Mouse (Mus musculus) gonadal fat pad, adult 2 months (tissue): ENCODE results near the gene Trim3. TPM values are rescaled to one million over a fixed set of nuclear protein-coding genes. Genes with fewer than 3 reads are reported as not detected.

Experiments
- DNase-seq: peaks from one replicate; pipeline ENCODE4 v3.0.0-alpha.2; 2012; ENCODE audit warnings: low read depth
- polyA plus RNA-seq: library from polyadenylated mRNA; depleted of rRNA; stranded (reverse); fragments of >200 nt; gene quantifications from 2 replicates; pipeline ENCODE4 v1.2.3, GENCODE M21; 2012; rRNA removed

Trim3 gene
- polyA plus RNA-seq, 1 experiment = 52.6 TPM

GRCm38 (mm10) chr7:105556406-105556805 is 77.0 kb downstream of the Trim3 start:
- no peak for DNase-seq

- DNase-seq = no peak
These were observed 77.8 kb downstream of the Trim3 start for GRCm38 (mm10) chr7:105555571-105555970.

Other genes with a start within 250 kb of the Trim3 start
- gene Fam160a2, start 233.5 kb downstream of the Trim3 start, polyA plus RNA-seq = 49.3 and 50.2 TPM in 2 replicates
- 0.55 and 0.91 TPM in 2 replicates for gene Cnga4, start 229.0 kb downstream of the Trim3 start, polyA plus RNA-seq
- gene Cckbr, start 207.8 kb downstream of the Trim3 start, polyA plus RNA-seq = 0.42 and 1.2 TPM in 2 replicates
- 136 and 260 TPM in 2 replicates for gene Cavin3, start 151.3 kb downstream of the Trim3 start, polyA plus RNA-seq
- gene Smpd1, start 79.2 kb downstream of the Trim3 start, polyA plus RNA-seq = 70.7 and 84.7 TPM in 2 replicates
- 22.7 and 22.8 TPM in 2 replicates for gene Apbb1, start 51.9 kb downstream of the Trim3 start, polyA plus RNA-seq
- 1.7 and 5.6 TPM in 2 replicates for gene Hpx, start 33.4 kb downstream of the Trim3 start, polyA plus RNA-seq
- gene Timm10b, start 6.5 kb upstream of the Trim3 start, polyA plus RNA-seq = 131 and 158 TPM in 2 replicates
- gene Arfip2, start 6.8 kb upstream of the Trim3 start, polyA plus RNA-seq = 76.7 and 83.7 TPM in 2 replicates
- 118 and 194 TPM in 2 replicates for gene Gm45799, start 7.0 kb upstream of the Trim3 start, polyA plus RNA-seq
- gene Dnhd1, start 17.3 kb upstream of the Trim3 start, polyA plus RNA-seq = 2.8 and 3.3 TPM in 2 replicates
- 233 and 256 TPM in 2 replicates for gene Ilk, start 103.0 kb upstream of the Trim3 start, polyA plus RNA-seq
- gene Rrp8, start 103.8 kb upstream of the Trim3 start, polyA plus RNA-seq = 13.1 and 14.3 TPM in 2 replicates
- 426 and 440 TPM in 2 replicates for gene Taf10, start 110.8 kb upstream of the Trim3 start, polyA plus RNA-seq
- gene Tpp1, start 118.7 kb upstream of the Trim3 start, polyA plus RNA-seq = 122 and 170 TPM in 2 replicates
- 5.8 and 7.3 TPM in 2 replicates for gene Dchs1, start 154.1 kb upstream of the Trim3 start, polyA plus RNA-seq
- gene Mrpl17, start 177.5 kb upstream of the Trim3 start, polyA plus RNA-seq = 306 and 351 TPM in 2 replicates